Mouse (Mus musculus) heart, postnatal 0 days (tissue): ENCODE measurements around the gene Flnb.

Experiments used
- CTCF ChIP-seq: IDR thresholded peaks from 2 replicates; pipeline ENCODE4 v1.5.1; 2016; ENCODE audit warnings: antibody characterized with exemption, control low read depth, low read depth
- EP300 ChIP-seq: IDR thresholded peaks from 2 replicates; pipeline ENCODE4 v1.6.1; 2016; ENCODE audit warnings: antibody characterized with exemption, low read depth

GRCm38 (mm10) chr14:7919309-7919708, 101.6 kb downstream of the Flnb start:
- TF ChIP-seq EP300 (no peak), CTCF (no peak)
